8 mouse cellular contexts compared by ENCODE assay signal in genomic region chr5:100501267-100501666, GRCm38 (mm10). TPM values are rescaled to one million over a fixed set of nuclear protein-coding genes. Genes with fewer than 3 reads are reported as not detected.
DNase-seq lines count a peak whose midpoint lies in the region; ATAC-seq and TF ChIP-seq lines count a peak whose summit lies in the region.

No protein-coding gene starts in this region.

- H3K4me1 ChIP-seq in heart, embryonic 13.5 days = peaks cover 23% of the 10 kb centered on the region
- H3K4me1 ChIP-seq in ES-Bruce4 (ENCODE audit: control insufficient read depth, insufficient read depth, low read length) = no peaks in the 10 kb centered on the region
- H3K4me1 ChIP-seq in hindbrain, embryonic 15.5 days (replicated peaks) = peaks cover 27% of the 10 kb centered on the region
- peaks cover 17% of the 10 kb centered on the region for H3K4me1 ChIP-seq in midbrain, embryonic 11.5 days (ENCODE audit: control insufficient read depth, insufficient read depth, low read length)

- no peak overlapping the region; the same call in 1 of the 2 replicates for H3K27ac ChIP-seq in heart, embryonic 13.5 days (replicated peaks)
- no peak overlapping the region for H3K27ac ChIP-seq in ES-Bruce4 (ENCODE audit: insufficient read depth, low read length)
- H3K27ac ChIP-seq in hindbrain, embryonic 15.5 days (replicated peaks) = peak overlapping the region; percentile 75; the same call in 1 of the 2 replicates
- H3K27ac ChIP-seq in midbrain, embryonic 11.5 days (ENCODE audit: low read depth, low read length) = no peak overlapping the region

- DNase-seq in heart, postnatal 25 days (ENCODE audit: low spot score) = no peak
- DNase-seq in midbrain, embryonic 11.5 days (ENCODE audit: low spot score, missing footprints) = no peak
- DNase-seq in left cerebral cortex, adult 18-20 months (ENCODE audit: low spot score in 2 of 2) = no peak
- no peak for DNase-seq in MN1 (ENCODE audit: low spot score)

- peak overlapping the region; percentile 80 for H3K9ac ChIP-seq in heart, embryonic 13.5 days
- peak overlapping the region; percentile 66 for H3K9ac ChIP-seq in ES-Bruce4 (ENCODE audit: low read depth, poor library complexity, severe bottlenecking)
- H3K9ac ChIP-seq in hindbrain, embryonic 15.5 days = 0 out of 2 replicates have a peak overlapping the region, but pooled peaks have one; percentile 53
- H3K9ac ChIP-seq in midbrain, embryonic 11.5 days (ENCODE audit: low read length) = peak overlapping the region; percentile 43; the same call in 1 of the 2 replicates

- TF ChIP-seq CTCF in ES-Bruce4 (IDR thresholded peaks at IDR 0.05; ENCODE audit: low read depth, low read length) = no peak

- TF ChIP-seq POLR2A in ES-Bruce4 (IDR thresholded peaks at IDR 0.05; ENCODE audit: insufficient read depth, low read length) = no peak

- no peak overlapping the region; the same call in 1 of the 2 replicates for H3K4me3 ChIP-seq in heart, embryonic 13.5 days
- H3K4me3 ChIP-seq in ES-Bruce4 (ENCODE audit: low read depth, low read length) = no peak overlapping the region
- peak overlapping the region; percentile 80; the same call in 1 of the 2 replicates for H3K4me3 ChIP-seq in hindbrain, embryonic 15.5 days
- H3K4me3 ChIP-seq in midbrain, embryonic 11.5 days (ENCODE audit: low read depth, low read length) = no peak overlapping the region

- H3K27me3 ChIP-seq in heart, embryonic 13.5 days (replicated peaks) = no peaks in the 10 kb centered on the region; the same call in 1 of the 2 replicates
- H3K27me3 ChIP-seq in ES-Bruce4 (ENCODE audit: control insufficient read depth, insufficient read depth, low read length, poor library complexity, severe bottlenecking) = no peaks in the 10 kb centered on the region
- no peaks in the 10 kb centered on the region for H3K27me3 ChIP-seq in hindbrain, embryonic 15.5 days
- H3K27me3 ChIP-seq in midbrain, embryonic 11.5 days (ENCODE audit: control insufficient read depth, insufficient read depth, low read length) = no peaks in the 10 kb centered on the region

- no peak for ATAC-seq in heart, embryonic 13.5 days (ENCODE audit: extremely low read depth, insufficient number of reproducible peaks, low FRiP score, low TSS enrichment)
- no peak for ATAC-seq in hindbrain, embryonic 15.5 days (ENCODE audit: low FRiP score, low read depth)
- ATAC-seq in midbrain, embryonic 11.5 days (ENCODE audit: low FRiP score) = no peak
- no peak for ATAC-seq in granulocyte monocyte progenitor cell, adult 5-6 weeks (replicated peaks; ENCODE audit: poor library complexity, severe bottlenecking)

- no peaks in the 10 kb centered on the region for H3K36me3 ChIP-seq in heart, embryonic 13.5 days
- no peaks in the 10 kb centered on the region for H3K36me3 ChIP-seq in ES-Bruce4 (ENCODE audit: control insufficient read depth, insufficient read depth, low read length, poor library complexity, severe bottlenecking)
- H3K36me3 ChIP-seq in hindbrain, embryonic 15.5 days = no peaks in the 10 kb centered on the region
- H3K36me3 ChIP-seq in midbrain, embryonic 11.5 days (ENCODE audit: control insufficient read depth, insufficient read depth, low read length) = no peaks in the 10 kb centered on the region

- intact Hi-C loops in heart, postnatal 25 days (cut with DNase I) = loop anchor here (10.0 kb wide), 1 partner anchor 456 kb away; no protein-coding TSS in a partner anchor

- TF ChIP-seq EP300 in ES-Bruce4 (IDR thresholded peaks at IDR 0.05; ENCODE audit: insufficient read depth, low read depth, low read length) = no peak

- WGBS in heart, embryonic 13.5 days = 72% methylated on average over 4 of the region's 4 CpGs
- WGBS in hindbrain, embryonic 15.5 days = 89% methylated on average over 4 of the region's 4 CpGs
- WGBS in midbrain, embryonic 11.5 days = 84% methylated on average over 4 of the region's 4 CpGs

- no peaks in the 10 kb centered on the region for H3K9me3 ChIP-seq in heart, embryonic 13.5 days
- H3K9me3 ChIP-seq in ES-Bruce4 (replicated peaks; ENCODE audit: control insufficient read depth, insufficient read depth, low read length, poor library complexity, severe bottlenecking) = no peaks in the 10 kb centered on the region
- no peaks in the 10 kb centered on the region for H3K9me3 ChIP-seq in hindbrain, embryonic 15.5 days
- H3K9me3 ChIP-seq in midbrain, embryonic 11.5 days (ENCODE audit: control insufficient read depth, low read length) = no peaks in the 10 kb centered on the region

- peak overlapping the region; percentile 89 for H3K4me2 ChIP-seq in heart, embryonic 13.5 days
- H3K4me2 ChIP-seq in hindbrain, embryonic 15.5 days = peak overlapping the region; percentile 93; the same call in 1 of the 2 replicates
- peak overlapping the region; percentile 35 for H3K4me2 ChIP-seq in midbrain, embryonic 11.5 days

RNA-seq across cellular contexts. Expression of gene Lin54, which starts 0.8 kb away (rescaled TPM):
- 8.9 and 9.0 TPM in 2 replicates for polyA plus RNA-seq in heart, embryonic 13.5 days (2015; fragmentation: Nextera tagmentation; extraction: Ambion mirVana)
- 1 to 10 TPM; 8.2 to 9.4 TPM for total RNA-seq in heart, postnatal 25 days (2021)
- 31.9 and 34.9 TPM in 2 replicates for polyA plus RNA-seq in ES-Bruce4 (2011; ENCODE audit: insufficient read depth, insufficient read length, low read depth, missing spikeins)
- 7.1 and 7.4 TPM in 2 replicates for polyA plus RNA-seq in hindbrain, embryonic 15.5 days (2015; fragmentation: Nextera tagmentation; extraction: Ambion mirVana)
- 18.7 and 21.4 TPM in 2 replicates for polyA plus RNA-seq in midbrain, embryonic 11.5 days (2014; fragmentation: Nextera tagmentation; extraction: Ambion mirVana)
- 10 to 100 TPM; 24.7 to 24.8 TPM for total RNA-seq in left cerebral cortex, adult 18-20 months (2021)
- 26.2 and 27.7 TPM in 2 replicates for total RNA-seq in granulocyte monocyte progenitor cell, adult 5-6 weeks (2014; fragmentation: Nextera tagmentation)
- total RNA-seq in granulocyte monocyte progenitor cell, adult 5-6 weeks (2017) = 26.6 and 31.6 TPM in 2 replicates

RNA-seq across cellular contexts. Expression of gene Cops4, which starts 16.8 kb away (rescaled TPM):
- polyA plus RNA-seq in heart, embryonic 13.5 days (2015; fragmentation: Nextera tagmentation; extraction: Ambion mirVana) = 146 and 162 TPM in 2 replicates
- 10 to 100 TPM; 79.7 to 85.4 TPM for total RNA-seq in heart, postnatal 25 days (2021)
- 104 and 118 TPM in 2 replicates for polyA plus RNA-seq in ES-Bruce4 (2011; ENCODE audit: insufficient read depth, insufficient read length, low read depth, missing spikeins)
- 171 and 175 TPM in 2 replicates for polyA plus RNA-seq in hindbrain, embryonic 15.5 days (2015; fragmentation: Nextera tagmentation; extraction: Ambion mirVana)
- 242 and 251 TPM in 2 replicates for polyA plus RNA-seq in midbrain, embryonic 11.5 days (2014; fragmentation: Nextera tagmentation; extraction: Ambion mirVana)
- 10 to 100 TPM; 84.4 to 85.3 TPM for total RNA-seq in left cerebral cortex, adult 18-20 months (2021)
- total RNA-seq in granulocyte monocyte progenitor cell, adult 5-6 weeks (2014; fragmentation: Nextera tagmentation) = 72.0 and 81.7 TPM in 2 replicates
- total RNA-seq in granulocyte monocyte progenitor cell, adult 5-6 weeks (2017) = 147 and 155 TPM in 2 replicates

Comparison
In these comparisons a context has a peak if more than half of its experiments do, and no peak if none do; other contexts are left out.
1. H3K4me2 ChIP-seq: peak in every context shown above with its lines; median percentile 93 in hindbrain, embryonic 15.5 days; 89 in heart, embryonic 13.5 days; 35 in midbrain, embryonic 11.5 days.